Mouse (Mus musculus) fibroblast of lung, adult 2 months (primary cell): ENCODE data around the gene Eci1.
"Not testable (repeated sequence)": the region's sequence is repeated elsewhere in the genome, so short reads cannot be mapped to it uniquely, and the experiment has no call there.

Source experiments
- DNase-seq: peaks from one replicate; pipeline ENCODE4 v3.0.0-alpha.2; 2011; ENCODE audit warnings: low read depth

Eci1 gene

DNA sequence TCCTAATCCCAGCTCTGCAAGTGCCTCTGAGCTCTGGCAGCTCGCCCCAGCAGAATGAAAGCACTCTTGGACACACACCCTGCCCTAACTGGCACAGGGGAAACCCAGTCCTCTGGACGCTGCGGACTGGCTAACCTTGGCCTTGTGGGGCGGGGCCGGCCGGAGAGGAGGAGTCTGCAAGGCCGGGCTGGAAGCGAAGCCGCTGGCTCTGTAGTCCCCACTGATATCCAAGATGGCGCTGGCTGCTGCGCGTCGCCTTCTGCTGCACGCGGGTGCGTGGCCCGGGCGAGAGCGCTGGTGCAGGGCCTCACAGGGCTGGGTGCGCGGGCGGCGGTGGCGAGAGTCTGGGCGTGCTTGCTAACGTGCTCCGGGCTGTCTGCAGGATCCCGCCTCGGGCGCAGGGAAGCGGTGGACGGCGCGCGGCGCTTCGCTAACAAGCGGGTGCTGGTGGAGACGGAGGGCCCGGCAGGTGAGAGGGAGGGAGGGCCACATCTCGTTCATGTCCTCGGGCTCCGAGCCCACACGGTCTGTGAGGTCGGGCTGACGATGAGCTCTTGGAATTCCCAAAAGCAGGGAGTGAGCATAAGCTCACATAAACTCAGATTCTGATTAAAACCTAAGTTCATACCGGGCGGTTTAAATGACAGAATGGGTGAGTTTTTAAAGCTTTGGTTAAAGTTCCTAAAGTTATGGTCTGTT is at the start of gene Eci1:
Gene Eci1, plus strand, starts transcription at position 171 of the 699 bp plus-strand sequence.
- peak; percentile 92 for DNase-seq

DNA sequence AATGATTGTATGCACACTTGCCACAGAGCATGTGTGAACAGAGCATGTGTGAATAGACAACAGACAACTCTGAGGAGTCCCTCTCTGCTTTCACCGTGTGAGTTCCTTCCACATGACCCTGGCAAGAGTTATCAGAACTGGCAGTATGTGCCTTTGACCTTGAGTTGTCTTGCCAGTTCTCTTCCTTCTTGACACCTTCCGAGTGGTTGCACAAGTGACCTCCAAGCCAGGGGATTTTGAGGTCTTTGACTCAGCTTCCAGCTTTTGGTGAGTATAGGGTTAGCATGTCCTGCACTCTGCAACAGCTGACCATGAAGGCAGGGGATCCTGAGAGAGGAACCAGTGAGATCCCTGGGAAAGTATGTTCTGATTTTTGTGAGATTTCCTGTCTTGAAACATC is 47.9 kb upstream of the Eci1 start:
- DNase-seq = no peak

GRCm38 (mm10) chr17:24383789-24384188 is 42.7 kb upstream of the Eci1 start:
- DNase-seq = no peak

DNA sequence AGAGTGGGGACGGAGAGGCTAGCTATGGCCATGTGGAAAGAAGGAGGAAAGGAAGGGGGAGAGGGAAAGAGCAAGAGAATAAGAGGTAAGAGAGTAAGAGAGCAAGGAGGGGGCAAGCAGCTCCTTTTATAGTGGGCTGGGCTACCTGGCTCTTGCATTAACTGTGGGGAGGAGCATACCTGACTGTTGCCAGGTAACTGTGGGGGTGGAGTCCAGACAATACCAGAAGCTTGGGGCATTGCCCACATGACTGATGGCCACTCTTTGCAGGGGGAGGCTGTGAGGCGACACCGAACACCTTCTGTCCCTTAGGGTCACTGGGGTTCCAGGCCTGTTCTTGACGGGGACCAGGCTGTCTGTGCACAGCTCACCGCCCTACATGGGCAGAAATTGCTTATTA is 37.7 kb upstream of the Eci1 start:
- DNase-seq = no peak

- peak; percentile 46 for DNase-seq
These were observed 36.6 kb upstream of the Eci1 start for GRCm38 (mm10) chr17:24389865-24390264.

- DNase-seq = no peak
These were observed 35.3 kb upstream of the Eci1 start for GRCm38 (mm10) chr17:24391149-24391548.

- DNase-seq = no peak
These were observed 32.9 kb upstream of the Eci1 start for GRCm38 (mm10) chr17:24393527-24393926.

DNA sequence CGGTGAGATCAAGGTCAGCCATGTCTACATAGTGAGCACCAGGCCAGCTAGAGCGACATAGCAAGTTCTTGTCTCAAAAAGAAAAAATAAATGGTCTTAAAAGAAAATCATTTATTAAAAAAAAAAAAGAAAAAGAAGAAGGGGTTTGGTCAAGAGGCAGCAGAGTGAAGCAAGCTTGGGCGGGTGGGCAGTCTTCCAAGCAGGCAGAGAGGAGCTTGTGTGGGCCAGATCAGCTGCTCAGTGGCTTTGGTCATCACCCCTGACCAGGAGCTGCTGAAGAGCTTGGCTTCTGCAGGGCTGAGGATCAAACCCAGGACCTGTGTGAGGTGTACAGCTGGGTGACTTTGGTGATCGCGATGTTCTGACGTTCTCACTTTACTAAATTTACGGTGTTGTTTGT is 32.0 kb upstream of the Eci1 start:
- DNase-seq = no peak

- no peak for DNase-seq
These were observed 24.1 kb upstream of the Eci1 start for GRCm38 (mm10) chr17:24402371-24402770.

DNA sequence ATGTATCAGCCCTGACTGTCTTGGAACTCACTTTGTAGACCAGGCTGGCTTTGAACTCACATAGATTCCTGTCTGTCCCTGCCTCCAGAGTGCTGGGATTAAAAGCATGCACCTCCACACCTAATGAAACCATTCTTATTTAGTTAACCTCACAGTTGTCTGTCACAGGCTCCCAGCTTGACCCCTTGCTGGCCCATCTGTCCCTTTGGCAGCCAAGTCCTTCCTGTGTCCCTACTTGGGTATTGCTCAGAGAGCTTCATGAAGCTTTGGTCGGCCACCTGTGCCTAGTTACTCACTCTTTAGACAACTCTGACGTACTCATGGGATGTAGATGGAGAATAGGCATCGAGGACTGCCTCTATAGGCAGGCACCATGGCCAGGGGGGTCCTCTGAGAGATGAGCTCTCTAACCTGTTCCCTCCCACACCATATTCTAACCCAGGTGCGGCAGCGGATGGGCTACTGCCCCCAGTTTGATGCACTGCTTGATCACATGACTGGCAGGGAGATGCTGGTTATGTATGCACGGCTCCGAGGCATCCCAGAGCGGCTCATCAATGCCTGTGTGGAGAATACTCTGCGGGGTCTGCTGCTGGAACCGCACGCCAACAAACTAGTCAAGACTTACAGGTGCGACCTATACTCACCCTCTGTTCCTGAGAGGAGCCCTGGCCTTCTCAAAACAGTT is 19.2 kb upstream of the Eci1 start:
- no peak for DNase-seq

DNA sequence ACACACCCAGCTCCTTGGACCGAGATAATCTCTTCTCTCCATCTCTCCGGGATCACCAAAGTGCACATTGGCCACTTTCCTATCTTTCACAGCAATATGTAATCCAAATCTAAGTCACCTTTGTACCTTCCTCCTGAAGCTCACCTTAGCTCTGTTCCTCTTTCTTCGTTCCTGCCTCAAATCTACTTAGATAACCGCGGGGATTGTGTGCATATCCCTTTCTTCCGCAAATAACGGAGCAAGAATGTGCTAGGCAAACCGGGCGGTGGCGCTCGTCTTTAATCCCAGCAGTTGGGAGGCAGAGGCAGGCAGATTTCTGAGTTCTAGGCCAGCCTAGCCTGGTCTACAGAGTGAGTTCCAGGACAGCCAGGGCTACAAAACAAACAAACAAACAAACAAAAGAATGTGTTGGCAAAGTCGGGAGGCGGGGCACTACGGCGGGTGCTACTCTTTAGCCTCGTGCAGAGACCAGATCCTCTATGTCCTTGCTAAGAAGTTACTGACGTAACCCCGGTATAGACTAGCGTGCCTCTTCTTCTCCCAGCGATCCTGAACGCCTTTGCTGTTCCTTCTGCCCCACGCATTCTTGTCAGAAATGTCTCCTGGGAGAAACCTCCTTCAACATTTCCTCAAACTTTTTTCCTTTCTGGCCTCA is 12.8 kb upstream of the Eci1 start:
- no peak for DNase-seq

GRCm38 (mm10) chr17:24414230-24414976 is 12.0 kb upstream of the Eci1 start, which contains the start of gene Rnps1:
Rnps1 (plus strand) TSS chr17:24414565.
- peak; percentile 98 for DNase-seq

GRCm38 (mm10) chr17:24415011-24415410 is 11.4 kb upstream of the Eci1 start:
- no peak for DNase-seq

DNA sequence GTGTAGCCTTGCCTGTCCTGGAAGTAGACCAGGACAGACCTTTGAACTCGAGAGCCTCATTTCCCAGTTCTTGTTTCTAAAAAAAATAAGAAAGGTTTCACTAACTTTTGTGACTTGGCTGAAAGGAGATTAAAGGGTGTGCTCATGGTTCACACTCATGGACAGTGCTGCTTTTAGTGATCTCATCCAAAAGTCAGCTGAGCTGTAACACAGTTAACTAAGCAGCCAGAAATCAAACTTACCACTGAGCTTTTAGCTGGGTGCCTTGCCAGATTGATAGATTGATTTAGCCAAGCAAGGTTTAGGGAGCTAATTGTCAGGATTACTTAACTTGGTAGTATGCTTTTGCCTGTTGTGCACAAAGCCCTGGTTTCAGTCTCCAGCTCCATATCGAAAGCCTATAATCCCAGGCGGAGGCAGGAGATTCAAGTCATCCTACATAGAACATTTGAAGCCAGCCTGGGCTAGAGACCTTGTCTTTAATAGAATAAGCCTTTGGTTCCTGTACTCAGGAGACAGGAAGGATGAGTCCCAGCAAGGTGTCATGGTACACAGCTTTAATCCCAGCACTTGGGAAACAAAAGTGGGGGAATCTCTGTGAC is 10.3 kb upstream of the Eci1 start:
- no peak for DNase-seq

GRCm38 (mm10) chr17:24423114-24423513 is 3.3 kb upstream of the Eci1 start:
- no peak for DNase-seq

DNA sequence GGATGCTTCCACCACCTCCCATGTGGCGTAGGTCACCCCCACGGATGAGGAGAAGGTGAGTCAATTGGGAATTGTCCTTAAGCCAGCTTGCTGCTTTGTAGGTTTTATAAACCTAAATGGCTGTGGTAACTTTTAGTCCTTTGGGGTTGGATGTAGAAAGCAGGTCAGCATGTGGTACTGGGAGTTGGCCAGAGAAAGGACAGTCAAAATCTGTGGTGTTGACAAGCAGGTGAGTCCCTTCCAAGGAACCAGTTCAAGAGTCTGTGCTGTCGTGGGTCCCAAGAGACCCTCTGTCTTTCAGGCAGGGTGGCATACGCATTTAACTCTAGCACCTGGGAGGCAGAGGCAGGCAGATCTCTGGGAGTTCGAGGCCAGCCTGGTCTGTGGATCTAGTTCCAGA is 2.0 kb upstream of the Eci1 start:
- no peak for DNase-seq

- DNase-seq = not testable (repeated sequence)
These were observed 1.1 kb upstream of the Eci1 start for GRCm38 (mm10) chr17:24425326-24425725.

DNA sequence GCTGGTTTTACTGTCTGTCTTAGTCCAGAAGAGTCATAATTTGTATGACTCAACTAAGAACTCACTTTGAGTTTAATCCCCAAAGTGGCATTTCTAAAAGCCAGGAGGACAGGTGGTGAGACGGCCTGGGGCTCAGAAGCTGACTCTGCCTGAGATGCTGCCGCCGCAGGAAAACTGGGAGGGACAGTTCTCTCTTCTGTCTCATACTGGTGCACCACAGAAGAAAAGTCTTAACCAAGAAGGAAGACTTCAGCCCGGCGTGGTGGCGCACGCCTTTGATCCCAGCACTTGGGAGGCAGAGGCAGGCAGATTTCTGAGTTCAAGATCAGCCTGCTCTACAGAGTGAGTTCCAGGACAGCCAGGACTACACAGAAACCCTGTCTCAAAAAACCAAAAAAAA is 536 bp upstream of the Eci1 start:
- DNase-seq = no peak

- peak; percentile 10 for DNase-seq
These were observed 723 bp downstream of the Eci1 start for GRCm38 (mm10) chr17:24427170-24427557.

GRCm38 (mm10) chr17:24429201-24429983 is 3.0 kb downstream of the Eci1 start:
- no peak for DNase-seq

GRCm38 (mm10) chr17:24437016-24437415 is 10.6 kb downstream of the Eci1 start:
- DNase-seq = no peak
